Mouse (Mus musculus): ENCODE measurements around the gene Slc18a2.

- TF ChIP-seq EP300 (IDR thresholded peaks at IDR 0.05; ENCODE audit: low read length) (no peak), ZNF384 (IDR thresholded peaks at IDR 0.05; ENCODE audit: low read depth, low read length) (no peak), CHD2 (IDR thresholded peaks at IDR 0.05; ENCODE audit: low read length) (no peak), ZKSCAN1 (IDR thresholded peaks at IDR 0.05; ENCODE audit: borderline replicate concordance, low read depth, low read length) (no peak), POLR2A (IDR thresholded peaks at IDR 0.05; ENCODE audit: low read depth, low read length) (no peak), CHD1 (IDR thresholded peaks at IDR 0.05; ENCODE audit: low read depth, low read length) (no peak), CTCF (conservative IDR thresholded peaks at IDR 0.05 in 1 of 2, IDR thresholded peaks at IDR 0.05 in 1 of 2; ENCODE audit: low read depth in 2 of 2, low read length in 2 of 2) (no peak), MEF2A (IDR thresholded peaks at IDR 0.05; ENCODE audit: borderline replicate concordance, low read depth, low read length) (no peak), USF1 (IDR thresholded peaks at IDR 0.05; ENCODE audit: low read depth, low read length) (no peak), USF2 (conservative IDR thresholded peaks at IDR 0.05; ENCODE audit: low read depth, low read length) (no peak), MAX (IDR thresholded peaks at IDR 0.05; ENCODE audit: low read length) (no peak), TCF12 (IDR thresholded peaks at IDR 0.05; ENCODE audit: low read depth, low read length) (no peak)
Measured at GRCm38 (mm10) chr19:59261604-59262003, 908 bp downstream of the Slc18a2 start.

All from CH12.LX (cell line).